Mouse (Mus musculus) lung, postnatal 10 days (tissue): ENCODE data around the gene Gm6460.
"Not testable (repeated sequence)": the region's sequence is repeated elsewhere in the genome, so short reads cannot be mapped to it uniquely, and the experiment has no call there.

Experiments used
- DNase-seq: peaks from one replicate; pipeline ENCODE4 v3.0.0; 2021

Gene Gm6460

GRCm38 (mm10) chr5:11594613-11595012 lies at the start of gene Gm6460:
Gene Gm6460, plus strand, starts transcription at chr5:11594913.
- DNase-seq: not testable (repeated sequence)
